Mouse (Mus musculus) kidney, adult 2 months (tissue): ENCODE results near the gene Parp16.

ENCODE experiments used
- CTCF ChIP-seq: fragments of 200-500 bp; conservative IDR thresholded peaks from 2 replicates; pipeline ENCODE4 v1.5.1; 2011; ENCODE audit warnings: low read depth, mild to moderate bottlenecking, control low read depth, low read length, moderate library complexity, mixed read lengths; ENCODE audit not compliant: insufficient read depth, insufficient read length
- POLR2A ChIP-seq: fragments of 200-500 bp; IDR thresholded peaks from one replicate; pipeline ENCODE4 v1.6.1; 2011; ENCODE audit warnings: low read depth, low read length, control low read depth

DNA sequence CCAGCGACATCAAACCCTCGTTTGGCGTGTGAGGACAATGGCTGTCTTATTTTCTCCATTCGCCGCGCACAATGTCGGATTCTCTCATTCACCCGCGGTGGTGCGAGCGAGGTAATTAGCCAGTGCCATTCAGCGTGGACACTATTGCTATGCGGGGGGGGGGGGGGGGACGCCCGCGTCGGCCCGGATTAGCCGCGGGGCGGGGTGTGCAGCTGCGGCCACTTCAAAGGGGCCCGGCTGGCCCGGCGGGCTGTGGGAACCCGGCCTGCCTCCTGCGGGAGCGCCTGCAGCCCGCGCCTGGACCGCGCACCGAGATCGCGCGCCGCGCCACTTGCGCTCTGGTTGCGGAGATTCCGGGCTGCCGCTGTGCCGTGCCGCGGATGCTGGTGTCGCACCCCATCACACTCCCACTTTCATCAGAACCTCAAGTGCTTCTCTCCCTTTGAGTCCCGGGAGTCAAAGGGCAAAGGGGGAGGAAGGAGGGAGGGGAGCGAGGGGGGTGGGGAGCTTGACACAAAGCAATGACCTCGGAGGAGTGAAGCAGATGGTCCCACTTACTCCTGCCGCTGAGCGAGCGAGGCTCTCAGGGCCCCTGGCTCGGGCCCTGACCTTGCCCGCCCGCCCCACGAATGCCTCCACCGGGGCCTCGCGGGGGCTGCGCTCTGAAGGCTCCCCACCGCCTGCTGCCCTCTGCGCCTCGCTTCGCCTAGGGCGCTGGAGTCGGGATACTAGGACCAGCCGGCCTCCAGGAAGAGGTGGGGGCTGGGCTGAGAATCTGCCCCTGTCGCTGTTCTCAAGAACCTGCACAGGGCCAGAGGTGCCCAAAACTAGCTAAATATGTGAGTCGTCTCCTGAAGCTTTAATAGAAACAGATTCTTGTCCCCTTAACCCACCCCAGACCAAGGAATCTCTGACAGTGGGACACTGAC, 32.2 kb upstream of the Parp16 start:
- TF ChIP-seq CTCF, result no peak
- TF ChIP-seq POLR2A, result no peak
